Mouse (Mus musculus): Measurements from ENCODE around the gene Gm49711.
"Not testable (repeated sequence)": the region's sequence is repeated elsewhere in the genome, so short reads cannot be mapped to it uniquely, and the experiment has no call there.

Gm49711 gene

GRCm38 (mm10) chr16:92062832-92063231 is 4.7 kb downstream of the Gm49711 start:
- no peak for DNase-seq (ENCODE audit: low spot score)

GRCm38 (mm10) chr16:92064801-92065200 is 6.7 kb downstream of the Gm49711 start:
- no peak for DNase-seq (ENCODE audit: low spot score)

DNA sequence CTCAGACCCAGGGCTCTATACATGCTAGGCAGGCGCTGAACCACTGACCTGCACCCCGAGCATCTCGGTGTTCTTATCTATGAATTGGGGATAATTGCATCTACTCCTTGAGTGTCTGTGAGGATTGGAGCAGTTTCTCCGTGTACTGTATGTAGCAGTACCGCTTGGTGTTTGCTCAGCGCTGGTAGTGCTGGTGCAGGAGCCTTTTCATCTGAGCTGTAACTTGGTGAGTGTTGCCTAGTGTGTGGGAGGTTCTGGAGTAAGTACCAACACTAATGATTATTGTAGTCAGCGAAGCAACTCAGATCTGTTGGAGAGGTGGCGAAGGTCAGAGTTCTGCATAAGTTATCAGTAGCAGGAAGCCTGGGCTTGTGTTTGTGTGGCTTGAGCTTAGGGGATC is 12.2 kb downstream of the Gm49711 start:
- DNase-seq (ENCODE audit: low spot score) = no peak

DNA sequence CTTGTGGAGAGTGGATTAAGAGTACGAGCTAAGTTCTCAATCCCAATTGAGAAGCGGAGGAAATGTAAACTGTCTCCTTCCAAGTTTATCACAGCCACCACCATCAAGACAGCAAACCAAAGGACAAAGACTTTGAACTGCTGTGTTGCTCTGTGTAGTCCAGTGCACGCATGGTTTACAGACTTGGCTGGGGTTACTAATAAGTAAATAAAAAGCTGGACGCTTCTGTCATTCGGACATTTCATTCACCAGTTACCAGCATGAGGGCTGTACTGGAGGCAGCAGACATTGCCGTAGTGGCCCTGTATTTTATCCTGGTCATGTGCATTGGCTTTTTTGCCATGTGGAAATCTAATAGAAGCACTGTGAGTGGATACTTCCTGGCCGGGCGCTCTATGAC is 18.7 kb downstream of the Gm49711 start:
- DNase-seq (ENCODE audit: low spot score) = no peak

GRCm38 (mm10) chr16:92083771-92084453 is 25.8 kb downstream of the Gm49711 start:
- DNase-seq (ENCODE audit: low spot score) = no peak

GRCm38 (mm10) chr16:92089225-92089624 is 31.1 kb downstream of the Gm49711 start:
- no peak for DNase-seq (ENCODE audit: low spot score)

- no peak for DNase-seq (ENCODE audit: low spot score)
These were observed 33.8 kb downstream of the Gm49711 start for GRCm38 (mm10) chr16:92091876-92092275.

DNA sequence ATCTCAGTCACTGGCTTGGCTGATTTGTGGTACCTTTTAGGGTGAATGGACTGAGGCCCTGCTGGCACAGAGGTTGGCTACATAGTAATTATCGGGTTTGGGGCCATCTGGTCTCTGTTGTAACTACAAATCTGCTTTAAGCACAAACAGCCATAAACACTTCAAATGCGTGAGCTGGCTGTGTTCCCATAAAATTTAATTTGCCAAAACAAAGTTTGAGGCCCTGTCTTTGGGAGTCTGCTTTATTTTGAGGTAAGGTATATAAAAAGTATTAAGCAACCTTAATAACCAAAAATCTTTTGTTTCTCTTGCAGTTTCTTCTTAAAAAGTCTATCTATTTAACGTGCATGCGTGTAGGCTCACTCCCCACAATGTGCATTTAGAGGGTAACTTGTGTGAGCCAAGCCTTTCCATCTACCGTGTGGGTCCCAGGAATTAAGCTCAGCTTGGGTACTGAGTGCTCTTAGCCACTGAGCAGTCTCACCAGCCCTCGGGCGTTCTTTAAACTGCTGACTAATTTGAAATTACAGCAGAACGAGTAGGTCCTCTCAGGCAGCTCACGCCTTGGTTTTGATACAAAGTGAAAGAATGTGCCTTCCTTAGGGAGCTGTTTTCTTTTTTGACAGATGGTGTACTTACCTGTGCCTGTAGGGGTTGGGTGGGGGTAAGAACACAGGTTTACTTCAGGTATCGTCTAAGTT is 40.4 kb downstream of the Gm49711 start:
- no peak for DNase-seq (ENCODE audit: low spot score)

DNA sequence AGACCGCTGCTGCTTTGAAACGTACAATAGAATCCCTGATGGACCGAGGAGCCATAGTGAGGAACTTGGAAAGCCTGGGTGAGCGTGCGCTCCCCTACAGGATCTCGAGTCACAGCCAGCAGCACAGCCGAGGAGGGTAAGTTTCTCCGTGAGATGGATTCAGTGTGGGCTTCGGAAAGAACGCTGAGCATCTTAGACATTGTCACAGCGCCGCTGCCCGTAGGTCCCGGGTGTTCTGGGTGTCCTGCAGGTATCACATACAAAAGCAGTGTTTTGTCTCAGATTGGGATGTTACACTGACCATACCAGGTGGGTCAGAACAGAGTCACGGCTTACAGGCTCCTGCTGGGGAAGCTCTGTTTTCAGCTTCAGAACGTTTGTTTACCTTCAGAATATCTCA is 41.5 kb downstream of the Gm49711 start:
- DNase-seq (ENCODE audit: low spot score) = no peak

DNA sequence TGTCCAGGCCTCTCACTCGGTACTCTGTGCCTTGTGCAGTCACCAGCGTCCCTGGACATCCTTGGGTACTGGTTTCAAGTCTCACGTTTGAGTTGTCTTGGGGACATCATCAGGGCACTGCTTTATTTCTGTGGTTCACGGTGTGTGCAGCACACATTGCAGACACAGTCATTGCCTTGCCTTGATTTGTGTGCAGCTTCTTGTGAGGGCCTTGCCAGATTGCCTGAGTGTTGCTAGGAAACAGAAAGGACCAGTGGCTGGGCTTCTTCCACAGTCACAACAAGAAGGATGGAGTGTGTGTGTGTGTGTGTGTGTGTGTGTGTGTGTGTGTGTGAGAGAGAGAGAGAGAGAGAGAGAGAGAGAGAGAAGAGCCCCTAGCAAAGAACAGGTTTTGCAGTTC is 42.0 kb downstream of the Gm49711 start:
- no peak for DNase-seq (ENCODE audit: low spot score)

GRCm38 (mm10) chr16:92102115-92102514 is 44.0 kb downstream of the Gm49711 start:
- DNase-seq (ENCODE audit: low spot score) = no peak

DNA sequence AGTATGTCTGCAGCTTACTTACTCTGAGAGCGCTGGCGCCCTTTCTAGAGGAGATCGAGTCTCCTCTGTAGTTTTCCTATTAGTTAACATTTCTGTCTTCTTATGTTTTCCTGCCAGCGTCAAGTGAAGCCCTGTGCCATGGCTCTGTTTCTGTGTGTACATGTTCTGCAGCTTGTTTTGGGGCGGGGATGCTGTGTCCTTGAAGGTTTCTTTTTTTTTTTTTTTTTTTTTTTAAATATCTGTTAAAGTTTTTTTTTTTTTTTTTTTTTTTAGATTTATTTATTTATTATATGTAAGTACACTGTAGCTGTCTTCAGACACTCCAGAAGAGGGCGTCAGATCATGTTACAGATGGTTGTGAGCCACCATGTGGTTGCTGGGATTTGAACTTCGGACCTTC is 44.8 kb downstream of the Gm49711 start:
- DNase-seq (ENCODE audit: low spot score) = not testable (repeated sequence)

GRCm38 (mm10) chr16:92103572-92104331 is 45.6 kb downstream of the Gm49711 start:
- no peak for DNase-seq (ENCODE audit: low spot score)

GRCm38 (mm10) chr16:92104332-92104590 is 46.1 kb downstream of the Gm49711 start:
- DNase-seq (ENCODE audit: low spot score) = no peak

DNA sequence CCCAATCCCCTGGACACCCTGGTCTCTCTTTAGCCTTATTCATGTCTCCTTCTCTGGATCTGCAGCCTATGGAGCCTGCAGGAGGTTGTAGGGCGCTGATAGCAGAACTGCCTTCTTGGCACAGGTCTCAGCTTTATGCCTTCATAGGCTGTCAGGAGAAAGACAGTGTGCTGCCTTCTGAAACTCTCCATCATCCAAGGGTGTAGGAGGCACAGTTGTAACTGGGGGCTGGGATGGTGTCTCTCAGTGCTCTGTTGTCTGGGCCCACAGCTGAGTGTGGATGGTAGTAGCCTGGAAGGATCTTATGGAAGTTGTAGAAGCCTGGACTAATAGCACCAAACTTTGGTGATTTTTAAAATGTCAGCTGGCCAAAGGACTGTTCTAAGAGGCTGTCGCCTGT is 46.8 kb downstream of the Gm49711 start:
- DNase-seq (ENCODE audit: low spot score) = no peak

GRCm38 (mm10) chr16:92105631-92106030 is 47.5 kb downstream of the Gm49711 start:
- peak; percentile 21 for DNase-seq (ENCODE audit: low spot score)

GRCm38 (mm10) chr16:92107346-92107745 is 49.2 kb downstream of the Gm49711 start:
- DNase-seq (ENCODE audit: low spot score) = no peak

- no peak for DNase-seq (ENCODE audit: low spot score)
These were observed 56.7 kb downstream of the Gm49711 start for GRCm38 (mm10) chr16:92114706-92115241.

GRCm38 (mm10) chr16:92115611-92116421 is 57.7 kb downstream of the Gm49711 start:
- peak; percentile 26 for DNase-seq (ENCODE audit: low spot score)

DNA sequence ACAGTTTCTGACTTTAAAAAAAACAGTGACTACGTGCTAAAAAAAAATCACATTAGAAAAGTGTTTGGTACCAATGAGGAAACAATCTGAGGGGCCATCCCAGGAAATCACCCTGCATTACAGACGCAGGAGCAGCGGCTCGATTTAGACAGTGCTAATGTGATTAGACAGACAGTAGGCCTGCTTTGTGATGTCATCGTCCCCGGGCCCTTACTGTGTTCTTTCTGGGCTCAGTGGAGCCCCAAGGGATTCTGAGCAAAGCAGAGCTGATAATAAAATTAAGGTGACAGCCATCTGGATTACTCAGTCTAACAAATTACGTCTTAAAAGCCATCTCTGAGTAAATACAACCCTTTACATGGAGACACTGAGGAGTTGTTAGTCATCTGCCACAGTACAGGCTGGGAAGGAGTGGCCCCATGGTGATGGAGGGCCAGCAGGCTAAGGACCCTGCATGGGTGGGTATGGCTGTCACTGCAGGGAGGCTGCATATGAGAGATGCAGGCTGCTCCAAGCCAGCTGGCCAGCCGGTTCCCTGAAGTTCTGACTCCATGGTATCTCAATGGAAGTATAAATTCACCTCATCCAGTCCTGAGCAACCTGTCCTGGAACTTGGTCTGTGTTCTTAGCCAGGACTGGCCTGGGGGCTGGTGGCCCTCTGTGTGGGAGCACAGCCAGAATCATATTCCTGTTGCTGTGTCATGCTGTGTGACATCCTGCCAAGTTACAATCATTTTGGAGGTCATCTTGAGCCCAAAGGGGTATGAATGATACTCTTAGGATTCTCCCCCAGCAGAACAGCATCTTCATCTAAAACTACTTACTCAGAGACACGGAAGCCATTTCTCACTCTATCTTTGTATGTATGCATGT is 59.5 kb downstream of the Gm49711 start:
- DNase-seq (ENCODE audit: low spot score) = no peak

- DNase-seq (ENCODE audit: low spot score) = peak; percentile 21
These were observed 60.9 kb downstream of the Gm49711 start for GRCm38 (mm10) chr16:92119013-92119515.

Data from yolk sac, embryonic 10.5 days (tissue).